Mouse (Mus musculus): ENCODE results near the gene Sh3bp1. TPM values are rescaled to one million over a fixed set of nuclear protein-coding genes. Genes with fewer than 3 reads are reported as not detected.
A peak's percentile ranks its signal among the peaks of the same experiment; 100 is the strongest.

The Sh3bp1 gene
- total and polyA plus RNA-seq, 3 experiments, result 21.0 to 80.2 TPM; not detected in 1

DNA sequence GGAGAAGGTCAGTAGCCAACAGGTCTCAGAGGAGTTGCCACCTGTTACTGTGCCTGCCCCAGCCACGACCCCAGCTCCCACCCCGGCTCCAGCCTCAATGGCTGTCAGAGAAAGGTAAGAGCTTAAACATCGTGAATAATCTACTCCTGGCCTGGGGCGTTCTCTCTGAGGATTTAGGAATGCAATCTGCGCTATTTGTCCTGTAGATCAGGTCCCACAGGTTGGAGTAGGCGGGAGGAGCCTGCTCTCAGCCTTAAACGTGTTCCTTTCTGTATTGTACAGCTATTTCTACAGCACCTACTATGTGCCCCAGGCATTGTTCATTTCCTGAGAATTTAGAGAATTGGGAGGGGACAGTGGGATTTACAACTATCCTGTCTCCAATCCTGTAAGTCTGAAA lies 8.8 kb downstream of the Sh3bp1 start:
- Histone ChIP-seq H3K4me1 (ENCODE audit: control insufficient read depth in 1 of 2, insufficient read depth in 2 of 2, low read length in 2 of 2) (peaks cover 7 to 26% of the 10 kb centered on the region in 2 experiments), H3K79me2 (ENCODE audit: control insufficient read depth, insufficient read depth, low read length, poor library complexity) (no peaks in the 10 kb centered on the region)
- TF ChIP-seq TBP (IDR thresholded peaks at IDR 0.05; ENCODE audit: low read depth, low read length), result no peak
- no peak for TF ChIP-seq TAL1 (IDR thresholded peaks at IDR 0.05; ENCODE audit: low read length)
- TF ChIP-seq RCOR1 (IDR thresholded peaks at IDR 0.05; ENCODE audit: low read depth, low read length), result no peak
- TF ChIP-seq ETS1 (IDR thresholded peaks at IDR 0.05; ENCODE audit: low read depth, low read length), result no peak
- TF ChIP-seq ZKSCAN1 (IDR thresholded peaks at IDR 0.05; ENCODE audit: low read depth, low read length), result peak; percentile 56; the same call in 1 of the 2 replicates

DNA sequence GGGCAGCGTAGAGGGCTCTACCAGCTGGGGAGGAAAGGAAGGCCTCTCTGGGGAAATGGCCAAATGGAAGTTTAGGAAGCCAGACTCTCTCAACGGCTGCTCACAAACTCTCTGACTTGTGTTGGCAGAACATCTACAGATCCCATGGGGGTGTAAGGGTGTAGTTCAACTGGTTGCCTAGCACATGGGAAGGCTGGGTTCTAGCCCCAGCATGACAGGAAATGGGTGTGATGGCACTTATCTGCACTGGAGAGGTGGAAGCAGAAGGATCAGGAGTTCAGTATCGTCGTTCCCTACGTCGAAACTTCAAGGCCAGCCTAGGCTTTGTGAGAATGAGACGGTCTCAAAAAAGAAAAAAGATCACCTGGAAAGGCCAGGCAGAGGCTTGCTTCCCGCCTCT lies 9.4 kb downstream of the Sh3bp1 start:
- peak overlapping the region; percentile 91 for H3K27ac ChIP-seq (ENCODE audit: control insufficient read depth, low read depth, low read length)
- peaks cover 7 to 25% of the 10 kb centered on the region in 2 experiments for H3K4me1 ChIP-seq (ENCODE audit: control insufficient read depth in 1 of 2, insufficient read depth in 2 of 2, low read length in 2 of 2)
- H3K4me3 ChIP-seq (ENCODE audit: control insufficient read depth in 1 of 2, insufficient read depth in 1 of 2, low read depth in 2 of 2, low read length in 2 of 2), result no peak overlapping the region
- TF ChIP-seq TBP (IDR thresholded peaks at IDR 0.05; ENCODE audit: low read depth, low read length), result peak; percentile 46; the same call in 1 of the 2 replicates
- peak in 1 of 2 experiments; percentile 34; a peak in 1 of 4 replicates for TF ChIP-seq POLR2A (IDR thresholded peaks at IDR 0.05; ENCODE audit: control insufficient read depth in 1 of 2, insufficient read depth in 1 of 2, low read depth in 1 of 2, low read length in 2 of 2, poor library complexity in 1 of 2)
- peak; percentile 59; the same call in 1 of the 2 replicates for TF ChIP-seq USF1 (IDR thresholded peaks at IDR 0.05; ENCODE audit: low read depth, low read length)
- no peak for TF ChIP-seq CHD1 (IDR thresholded peaks at IDR 0.05; ENCODE audit: low read depth, low read length)
- peak; percentile 72; the same call in 1 of the 2 replicates for TF ChIP-seq ETS1 (IDR thresholded peaks at IDR 0.05; ENCODE audit: low read depth, low read length)
- TF ChIP-seq GATA1 (IDR thresholded peaks at IDR 0.05; ENCODE audit: low read depth, low read length), result peak; percentile 61
- no peak for TF ChIP-seq JUND (IDR thresholded peaks at IDR 0.05; ENCODE audit: low read depth, low read length)
- TF ChIP-seq MAX (IDR thresholded peaks at IDR 0.05; ENCODE audit: low read length), result peak; percentile 96
- no peak for TF ChIP-seq CTCF (IDR thresholded peaks at IDR 0.05 in 2 of 3, conservative IDR thresholded peaks at IDR 0.05 in 1 of 3; ENCODE audit: control insufficient read depth in 1 of 3, insufficient read depth in 1 of 3, low read depth in 2 of 3, low read length in 3 of 3, poor library complexity in 1 of 3, severe bottlenecking in 1 of 3)
- no peak for TF ChIP-seq MAZ (IDR thresholded peaks at IDR 0.05; ENCODE audit: low read depth, low read length)
- 0 out of 2 replicates have a peak, but pooled peaks have one; percentile 33 for TF ChIP-seq POLR2AphosphoS2 (IDR thresholded peaks at IDR 0.05; ENCODE audit: low read length)
- peak; percentile 78 for TF ChIP-seq SIN3A (IDR thresholded peaks at IDR 0.05; ENCODE audit: low read length)
- TF ChIP-seq ELF1 (IDR thresholded peaks at IDR 0.05; ENCODE audit: low read depth, low read length), result no peak; the same call in 1 of the 2 replicates
- TF ChIP-seq TCF12 (IDR thresholded peaks at IDR 0.05; ENCODE audit: low read depth, low read length), result peak; percentile 42; the same call in 1 of the 2 replicates
- TF ChIP-seq MYC (IDR thresholded peaks at IDR 0.05; ENCODE audit: low read depth, low read length), result peak; percentile 97
- TF ChIP-seq KAT2A (conservative IDR thresholded peaks at IDR 0.05; ENCODE audit: low read depth, low read length), result no peak
- TF ChIP-seq MYB (IDR thresholded peaks at IDR 0.05; ENCODE audit: low read depth, low read length), result 0 out of 2 replicates have a peak, but pooled peaks have one; percentile 25
- TF ChIP-seq BHLHE40 (IDR thresholded peaks at IDR 0.05; ENCODE audit: borderline replicate concordance, low read depth, low read length), result peak; percentile 81
- TF ChIP-seq UBTF (IDR thresholded peaks at IDR 0.05; ENCODE audit: borderline replicate concordance, insufficient read depth, low read depth, low read length), result no peak
- peak; percentile 96 for TF ChIP-seq MXI1 (IDR thresholded peaks at IDR 0.05; ENCODE audit: low read depth, low read length)
- peak in 1 of 2 experiments; percentile 74; a peak in 2 of 4 replicates for TF ChIP-seq EP300 (IDR thresholded peaks at IDR 0.05; ENCODE audit: low read depth in 1 of 2, low read length in 2 of 2)
- peak; percentile 75 for DNase-seq (ENCODE audit: low read depth, low spot score)
- no peaks in the 10 kb centered on the region for H3K27me3 ChIP-seq (ENCODE audit: control insufficient read depth in 1 of 2, insufficient read depth in 2 of 2, low read length in 2 of 2)
- H3K9ac ChIP-seq (ENCODE audit: control insufficient read depth, low read depth, low read length, poor library complexity, severe bottlenecking), result peak overlapping the region; percentile 50
- peaks cover 4 to 17% of the 10 kb centered on the region in 2 experiments; a peak in 3 of 4 replicates for H3K36me3 ChIP-seq (ENCODE audit: control insufficient read depth in 1 of 2, insufficient read depth in 2 of 2, low read length in 2 of 2)
- peaks cover 1% of the 10 kb centered on the region; the same call in 1 of the 2 replicates for H3K79me2 ChIP-seq (ENCODE audit: control insufficient read depth, insufficient read depth, low read length, poor library complexity)
- H3K9me3 ChIP-seq (replicated peaks; ENCODE audit: insufficient read depth, low read length), result no peaks in the 10 kb centered on the region

More for the DNA sequence above, 8.8 kb downstream of the Sh3bp1 start:
- H3K27ac ChIP-seq (ENCODE audit: control insufficient read depth, low read depth, low read length), result peak overlapping the region; percentile 91
- peaks cover 4 to 17% of the 10 kb centered on the region in 2 experiments; a peak in 3 of 4 replicates for H3K36me3 ChIP-seq (ENCODE audit: control insufficient read depth in 1 of 2, insufficient read depth in 2 of 2, low read length in 2 of 2)
- H3K4me3 ChIP-seq (ENCODE audit: control insufficient read depth in 1 of 2, insufficient read depth in 1 of 2, low read depth in 2 of 2, low read length in 2 of 2), result no peak overlapping the region
- no peak for DNase-seq (ENCODE audit: low read depth, low spot score)
- H3K9ac ChIP-seq (ENCODE audit: control insufficient read depth, low read depth, low read length, poor library complexity, severe bottlenecking), result peak overlapping the region; percentile 50
- no peaks in the 10 kb centered on the region for H3K27me3 ChIP-seq (ENCODE audit: control insufficient read depth in 1 of 2, insufficient read depth in 2 of 2, low read length in 2 of 2)
- H3K9me3 ChIP-seq (replicated peaks; ENCODE audit: insufficient read depth, low read length), result no peaks in the 10 kb centered on the region
